Comparison of ENCODE assay signal across 11 mouse cellular contexts in the genomic region with DNA sequence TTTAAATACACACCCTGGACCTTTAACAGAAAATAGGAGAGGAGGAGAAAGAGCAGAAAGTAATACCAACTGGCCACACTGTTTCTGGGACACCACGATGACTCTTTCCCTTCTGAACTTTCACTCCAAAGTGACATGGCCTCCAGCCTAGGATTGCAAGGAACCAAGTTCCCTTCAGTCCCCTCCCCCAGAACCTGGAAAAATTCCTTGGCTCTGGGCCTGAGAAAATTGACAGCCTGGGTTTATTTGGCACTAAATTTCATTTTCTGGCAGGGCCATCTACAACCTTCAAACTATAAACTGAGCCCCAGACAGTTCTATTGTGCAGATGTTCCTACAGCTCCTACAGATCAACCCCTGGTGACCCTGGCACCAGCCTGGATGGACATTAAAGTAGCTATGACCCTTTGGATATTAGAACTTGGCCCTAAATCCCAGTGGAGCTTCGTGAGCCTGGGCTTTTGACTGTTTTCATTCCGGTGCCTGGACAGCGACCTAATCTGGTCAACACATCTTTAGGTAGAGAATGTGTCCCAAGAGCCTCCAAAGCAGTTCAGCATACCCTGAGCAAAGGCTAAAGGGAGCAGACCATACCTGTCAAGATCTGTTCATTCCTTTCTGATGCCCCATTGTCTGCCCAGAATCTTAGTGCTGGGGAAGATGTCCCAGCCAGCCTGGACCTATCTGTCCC. TPM values are rescaled to one million over a fixed set of nuclear protein-coding genes. Genes with fewer than 3 reads are reported as not detected.
A peak's percentile ranks its signal among the peaks of the same experiment; 100 is the strongest.
DNase-seq lines count a peak whose midpoint lies in the region; ATAC-seq and TF ChIP-seq lines count a peak whose summit lies in the region.
"Had no signal": no experiment of that assay in that cellular context is flagged by ENCODE, and none has a peak within 500 bp of the region (broad histone marks: within the 10 kb centered on the region; RNA-seq: fewer than 3 reads in every experiment).

No protein-coding gene starts in this region.

- peaks cover 4% of the 10 kb centered on the region; the same call in 1 of the 2 replicates for H3K4me1 ChIP-seq in lung, embryonic 14.5 days (ENCODE audit: insufficient read depth)
- peaks cover 9% of the 10 kb centered on the region for H3K4me1 ChIP-seq in lung, adult 2 months (ENCODE audit: control insufficient read depth, insufficient read depth, low read length)
- peaks cover 22% of the 10 kb centered on the region for H3K4me1 ChIP-seq in forebrain, embryonic 13.5 days
- peaks cover 25% of the 10 kb centered on the region for H3K4me1 ChIP-seq in kidney, embryonic 15.5 days

- no peak for ATAC-seq in lung, embryonic 14.5 days (ENCODE audit: insufficient read depth)
- no peak for ATAC-seq in forebrain, embryonic 13.5 days
- 0 out of 2 replicates have a peak, but pooled peaks have one; percentile 19 for ATAC-seq in kidney, embryonic 15.5 days (replicated peaks; ENCODE audit: low FRiP score)
- no peak for ATAC-seq in granulocyte monocyte progenitor cell, adult 5-6 weeks (replicated peaks; ENCODE audit: poor library complexity, severe bottlenecking)

- H3ac ChIP-seq in myocyte (ENCODE audit: control insufficient read depth, insufficient read length) = no peak overlapping the region

- H3K36me3 ChIP-seq in lung, embryonic 14.5 days (ENCODE audit: insufficient read depth) = no peaks in the 10 kb centered on the region
- H3K36me3 ChIP-seq in forebrain, embryonic 13.5 days (ENCODE audit: poor library complexity, severe bottlenecking) = no peaks in the 10 kb centered on the region
- no peaks in the 10 kb centered on the region for H3K36me3 ChIP-seq in kidney, embryonic 15.5 days
- H3K36me3 ChIP-seq in myocyte (ENCODE audit: control insufficient read depth, insufficient read depth) = no peaks in the 10 kb centered on the region

- no peak overlapping the region for H3K4me3 ChIP-seq in lung, embryonic 14.5 days (ENCODE audit: low read depth, low read length)
- H3K4me3 ChIP-seq in lung, adult 2 months (replicated peaks; ENCODE audit: extremely low read depth, low read depth, low read length) = no peak overlapping the region
- no peak overlapping the region for H3K4me3 ChIP-seq in forebrain, embryonic 13.5 days
- no peak overlapping the region for H3K4me3 ChIP-seq in kidney, embryonic 15.5 days (replicated peaks)
- H3K4me3 ChIP-seq in myocyte = no peak overlapping the region
- H3K4me3 ChIP-seq: megakaryocyte, embryonic 14.5 days had no signal

- peak; percentile 38 for DNase-seq in lung, embryonic 14.5 days
- DNase-seq in lung, adult 2 months = no peak
- DNase-seq in layer of hippocampus, postnatal 10 days (ENCODE audit: low spot score in 2 of 2) = no peak
- DNase-seq in cerebellum, adult 9-10 months = no peak
- DNase-seq: right cerebral cortex, postnatal 14 days had no signal

- H3K27ac ChIP-seq in lung, embryonic 14.5 days (ENCODE audit: low read depth) = no peak overlapping the region
- peak overlapping the region; percentile 20; the same call in 1 of the 2 replicates for H3K27ac ChIP-seq in forebrain, embryonic 13.5 days
- peak overlapping the region; percentile 70 for H3K27ac ChIP-seq in kidney, embryonic 15.5 days

- H3K79me2 ChIP-seq in myocyte (ENCODE audit: control insufficient read depth, insufficient read depth) = no peaks in the 10 kb centered on the region

- H3K27me3 ChIP-seq in lung, embryonic 14.5 days (ENCODE audit: insufficient read depth, low read length) = no peaks in the 10 kb centered on the region
- H3K27me3 ChIP-seq in forebrain, embryonic 13.5 days = no peaks in the 10 kb centered on the region
- no peaks in the 10 kb centered on the region for H3K27me3 ChIP-seq in kidney, embryonic 15.5 days
- H3K27me3 ChIP-seq in myocyte (ENCODE audit: control insufficient read depth, insufficient read depth, insufficient read length) = no peaks in the 10 kb centered on the region
- H3K27me3 ChIP-seq: CH12.LX; megakaryocyte, embryonic 14.5 days had no signal

- TF ChIP-seq CTCF in lung, embryonic 14.5 days (IDR thresholded peaks at IDR 0.05; ENCODE audit: low read depth) = no peak
- no peak for TF ChIP-seq CTCF in lung, adult 2 months (IDR thresholded peaks at IDR 0.05; ENCODE audit: insufficient read depth, low read length)

- 35% methylated on average over 4 of the region's 4 CpGs for WGBS in lung, embryonic 14.5 days
- 39% methylated on average over 4 of the region's 4 CpGs for WGBS in lung, adult 2 months
- 81% methylated on average over 4 of the region's 4 CpGs for WGBS in forebrain, embryonic 13.5 days
- 25% methylated on average over 4 of the region's 4 CpGs for WGBS in kidney, embryonic 15.5 days

- no peak overlapping the region for H3K9ac ChIP-seq in lung, embryonic 14.5 days
- H3K9ac ChIP-seq in forebrain, embryonic 13.5 days = no peak overlapping the region
- H3K9ac ChIP-seq in kidney, embryonic 15.5 days = no peak overlapping the region

- H3K4me2 ChIP-seq in lung, embryonic 14.5 days = peak overlapping the region; percentile 41
- no peak overlapping the region for H3K4me2 ChIP-seq in forebrain, embryonic 13.5 days
- H3K4me2 ChIP-seq in kidney, embryonic 15.5 days = peak overlapping the region; percentile 45; the same call in 1 of the 2 replicates
- peak overlapping the region; percentile 73 for H3K4me2 ChIP-seq in myocyte (ENCODE audit: low read depth)

- no peaks in the 10 kb centered on the region for H3K9me3 ChIP-seq in lung, embryonic 14.5 days (ENCODE audit: low read depth, low read length)
- no peaks in the 10 kb centered on the region for H3K9me3 ChIP-seq in forebrain, embryonic 13.5 days (replicated peaks)
- H3K9me3 ChIP-seq in kidney, embryonic 15.5 days (replicated peaks) = no peaks in the 10 kb centered on the region

- no peak for TF ChIP-seq POLR2A in lung, adult 2 months (IDR thresholded peaks at IDR 0.05; ENCODE audit: borderline replicate concordance, extremely low read depth, low read depth, low read length)
- TF ChIP-seq POLR2A in myocyte (IDR thresholded peaks at IDR 0.05; ENCODE audit: insufficient read length, low read depth) = no peak

TF ChIP-seq in myocyte, 11 proteins besides CTCF, POLR2A, EP300 and RAD21:
- TF ChIP-seq USF1 (IDR thresholded peaks at IDR 0.05; ENCODE audit: low read depth) (no peak), SRF (IDR thresholded peaks at IDR 0.05; ENCODE audit: control insufficient read depth, insufficient read length, low read depth) (no peak), E2F4 (IDR thresholded peaks at IDR 0.05; ENCODE audit: insufficient read depth) (no peak), MYOG (IDR thresholded peaks at IDR 0.05; ENCODE audit: control insufficient read depth in 1 of 3, insufficient read depth in 1 of 3, insufficient read length in 2 of 3, low read depth in 2 of 3) (no peak), MAX (IDR thresholded peaks at IDR 0.05; ENCODE audit: low read depth) (no peak), TCF12 (IDR thresholded peaks at IDR 0.05; ENCODE audit: insufficient read depth, poor library complexity, severe bottlenecking) (no peak), CEBPB (IDR thresholded peaks at IDR 0.05; ENCODE audit: insufficient read depth, poor library complexity, severe bottlenecking) (no peak), TCF3 (IDR thresholded peaks at IDR 0.05; ENCODE audit: insufficient read length, low read depth) (no peak), REST (IDR thresholded peaks at IDR 0.05; ENCODE audit: insufficient read depth, insufficient read length) (no peak), MYOD1 (IDR thresholded peaks at IDR 0.05; ENCODE audit: control insufficient read depth in 1 of 3, insufficient read length in 2 of 3, low read depth in 2 of 3) (no peak), POLR2AphosphoS2 (IDR thresholded peaks at IDR 0.05; ENCODE audit: insufficient read length, low read depth) (no peak)

RNA-seq across cellular contexts. Expression of gene Gpr156, which starts 48.2 kb away (rescaled TPM):
- polyA plus RNA-seq in lung, embryonic 14.5 days (2014; fragmentation: Nextera tagmentation; extraction: Ambion mirVana) = 0.58 and 1.4 TPM in 2 replicates
- polyA plus RNA-seq in lung, adult 2 months (2012; rRNA removed) = 0.12 and 0.22 TPM in 2 replicates
- polyA plus RNA-seq in forebrain, embryonic 13.5 days (2015; fragmentation: Nextera tagmentation; extraction: Ambion mirVana) = 5.5 TPM in 2 replicates
- 0.86 and 1.2 TPM in 2 replicates for polyA plus RNA-seq in kidney, embryonic 15.5 days (2015; fragmentation: Nextera tagmentation; extraction: Ambion mirVana)
- 0.06 TPM for polyA plus RNA-seq in myocyte (2012; fragmentation: generic; extraction: Trizol)
- total RNA-seq in layer of hippocampus, postnatal 10 days (2021) = 1 to 10 TPM; 1.4 to 1.5 TPM
- total RNA-seq in granulocyte monocyte progenitor cell, adult 5-6 weeks (2014; fragmentation: Nextera tagmentation) = not detected in 2 replicates
- not detected in 2 replicates for total RNA-seq in granulocyte monocyte progenitor cell, adult 5-6 weeks (2017)
